10 mouse cellular contexts compared by ENCODE assay signal in genomic region chr6:93165942-93166341, GRCm38 (mm10).
"Had no signal": no experiment of that assay in that cellular context is flagged by ENCODE, and none has a peak within 500 bp of the region (broad histone marks: within the 10 kb centered on the region; RNA-seq: fewer than 3 reads in every experiment).

No protein-coding gene starts in this region.

- ATAC-seq: midbrain, embryonic 13.5 days had no signal

- H3K4me2 ChIP-seq: liver, embryonic 11.5 days; liver, embryonic 15.5 days; midbrain, embryonic 13.5 days had no signal

- DNase-seq: kidney, postnatal 25 days; lung, adult 2 months; lung, postnatal 36 days; right cerebral cortex, adult 18-20 months had no signal

- H3K9me3 ChIP-seq: limb, embryonic 10.5 days; liver, embryonic 15.5 days; midbrain, embryonic 13.5 days had no signal

- H3K4me1 ChIP-seq: liver, embryonic 15.5 days had no signal

- H3K4me3 ChIP-seq: left cerebral cortex, adult 2 months; limb, embryonic 10.5 days; liver, embryonic 15.5 days; midbrain, embryonic 13.5 days had no signal

- H3K27me3 ChIP-seq: liver, embryonic 15.5 days; midbrain, embryonic 13.5 days had no signal

- H3K36me3 ChIP-seq: limb, embryonic 10.5 days; liver, embryonic 15.5 days; midbrain, embryonic 13.5 days had no signal

- H3K27ac ChIP-seq: left cerebral cortex, adult 2 months; limb, embryonic 10.5 days; liver, embryonic 15.5 days; midbrain, embryonic 13.5 days; stomach, postnatal 0 days had no signal

- H3K9ac ChIP-seq: liver, embryonic 15.5 days; midbrain, embryonic 13.5 days had no signal
